Mouse (Mus musculus) forebrain, embryonic 16.5 days (tissue): ENCODE results near the gene Frmpd3. TPM values are rescaled to one million over a fixed set of nuclear protein-coding genes. Genes with fewer than 3 reads are reported as not detected.

Experiments used
- ATAC-seq: fragments of 200-750 bp; cut with Nextera tagmentation; 2 replicates; pipeline ENCODE4 v1.8.0; 2017; ENCODE audit warnings: mild to moderate bottlenecking, moderate library complexity
- H3K27ac ChIP-seq: fragments of 300-500 bp; sonication (generic); 2 replicates; pipeline ENCODE4 v1.5.1; 2014; ENCODE audit warnings: low read length, control low read depth
- H3K27me3 ChIP-seq: fragments of 300-500 bp; sonication (generic); replicated peaks from 2 replicates; pipeline ENCODE4 v1.6.1; 2014; ENCODE audit warnings: low read length; ENCODE audit not compliant: control insufficient read depth, insufficient read depth
- H3K36me3 ChIP-seq: fragments of 300-500 bp; sonication (generic); 2 replicates; pipeline ENCODE4 v1.6.1; 2014; ENCODE audit not compliant: control insufficient read depth, insufficient read depth
- H3K4me1 ChIP-seq: fragments of 300-500 bp; sonication (generic); replicated peaks from 2 replicates; pipeline ENCODE4 v1.6.1; 2014; ENCODE audit warnings: low read length; ENCODE audit not compliant: control insufficient read depth, insufficient read depth
- H3K4me2 ChIP-seq: fragments of 300-500 bp; sonication (generic); 2 replicates; pipeline ENCODE4 v1.6.1; 2014; ENCODE audit warnings: mild to moderate bottlenecking, low read length, control low read depth
- H3K4me3 ChIP-seq: fragments of 300-500 bp; sonication (generic); replicated peaks from 2 replicates; pipeline ENCODE4 v1.5.1; 2014; ENCODE audit warnings: mild to moderate bottlenecking, low read length, control low read depth
- H3K9ac ChIP-seq: fragments of 300-500 bp; sonication (generic); replicated peaks from 2 replicates; pipeline ENCODE4 v1.6.1; 2014; ENCODE audit warnings: low read depth, low read length, control low read depth
- H3K9me3 ChIP-seq: fragments of 300-500 bp; sonication (generic); 2 replicates; pipeline ENCODE4 v1.6.1; 2016; ENCODE audit warnings: low read length; ENCODE audit not compliant: control insufficient read depth
- WGBS: fragments of 180-500 bp; shearing (Covaris S2); extraction: QIAGEN DNeasy Blood & Tissue Kit; methylation state at CpG from one replicate; pipeline ENCODE4 v1.1.7; 2014; 5-methylcytosine and 5-hydroxymethylcytosine counted together
- polyA plus RNA-seq: library from polyadenylated mRNA; unstranded; fragments of >200 nt; fragmentation: Nextera tagmentation; extraction: Ambion mirVana; gene quantifications from 2 replicates; pipeline ENCODE4 v1.2.1, GENCODE M21; 2015

Frmpd3 gene
- polyA plus RNA-seq, 1 experiment from 2014 or later: 1.7 TPM

GRCm38 (mm10) chrX:140432786-140433185 is 90.7 kb downstream of the Frmpd3 start:
- Histone ChIP-seq H3K4me2 (no peak overlapping the region), H3K36me3 (no peaks in the 10 kb centered on the region), H3K27me3 (no peaks in the 10 kb centered on the region; the same call in 1 of the 2 replicates), H3K9ac (no peak overlapping the region), H3K9me3 (no peaks in the 10 kb centered on the region), H3K27ac (no peak overlapping the region), H3K4me1 (no peaks in the 10 kb centered on the region), H3K4me3 (no peak overlapping the region)
- no peak for ATAC-seq
- WGBS: 94% methylated on average over 11 of the region's 11 CpGs

DNA sequence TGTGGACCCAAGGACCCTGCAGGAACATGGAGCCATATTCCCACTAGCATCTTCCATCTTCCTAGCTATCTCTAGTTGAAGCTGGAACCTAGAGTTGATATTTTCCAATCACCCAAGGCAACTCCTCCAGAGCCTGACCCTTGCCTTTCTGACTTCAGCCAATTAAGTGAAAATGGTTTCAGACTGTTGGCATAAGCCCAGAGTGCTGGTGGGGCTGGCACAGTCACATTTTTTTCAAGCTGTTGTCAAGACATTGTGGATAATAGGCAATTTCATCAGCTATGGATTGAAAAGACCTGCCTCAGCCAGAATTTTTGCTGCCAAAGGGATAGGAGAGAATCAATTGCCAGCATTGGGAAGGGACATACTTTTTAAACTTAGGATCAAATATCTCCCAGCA is 95.8 kb downstream of the Frmpd3 start:
- H3K4me2 ChIP-seq: no peak overlapping the region
- no peaks in the 10 kb centered on the region for H3K36me3 ChIP-seq
- no peak overlapping the region for H3K4me3 ChIP-seq
- no peaks in the 10 kb centered on the region for H3K27me3 ChIP-seq
- no peaks in the 10 kb centered on the region for H3K4me1 ChIP-seq
- no peak overlapping the region for H3K9ac ChIP-seq
- no peaks in the 10 kb centered on the region for H3K9me3 ChIP-seq
- no peak for ATAC-seq
- H3K27ac ChIP-seq: no peak overlapping the region

GRCm38 (mm10) chrX:140445551-140445950 is 103.5 kb downstream of the Frmpd3 start:
- 70% methylated on average over 13 of the region's 13 CpGs for WGBS
- H3K27ac ChIP-seq: no peak overlapping the region
- no peak overlapping the region for H3K9ac ChIP-seq
- H3K9me3 ChIP-seq: no peaks in the 10 kb centered on the region
- H3K4me3 ChIP-seq: no peak overlapping the region
- no peaks in the 10 kb centered on the region for H3K4me1 ChIP-seq
- H3K27me3 ChIP-seq: no peaks in the 10 kb centered on the region
- H3K4me2 ChIP-seq: no peak overlapping the region
- no peak for ATAC-seq
- H3K36me3 ChIP-seq: no peaks in the 10 kb centered on the region

- no peak overlapping the region for H3K27ac ChIP-seq
- H3K4me2 ChIP-seq: no peak overlapping the region
- H3K4me3 ChIP-seq: no peak overlapping the region
- no peak overlapping the region for H3K9ac ChIP-seq
- no peaks in the 10 kb centered on the region for H3K27me3 ChIP-seq
- no peaks in the 10 kb centered on the region for H3K9me3 ChIP-seq
- H3K4me1 ChIP-seq: no peaks in the 10 kb centered on the region
- 72% methylated on average over 3 of the region's 3 CpGs for WGBS
- no peaks in the 10 kb centered on the region for H3K36me3 ChIP-seq
- ATAC-seq: no peak
Measured at GRCm38 (mm10) chrX:140450071-140450470, 108.0 kb downstream of the Frmpd3 start.

GRCm38 (mm10) chrX:140456279-140456731 is 114.2 kb downstream of the Frmpd3 start, which contains the start of gene Prps1:
TSS of gene Prps1 (plus strand) at chrX:140456613.
- WGBS: 19% methylated on average over 26 of the region's 26 CpGs
- Histone ChIP-seq H3K4me2 (peak within 1 kb of the TSS; percentile 54), H3K4me1 (no peaks in the 10 kb centered on the region; the same call in 1 of the 2 replicates), H3K9ac (peak within 1 kb of the TSS; percentile 63), H3K4me3 (peak within 1 kb of the TSS; percentile 57), H3K9me3 (no peaks in the 10 kb centered on the region), H3K27me3 (no peaks in the 10 kb centered on the region), H3K36me3 (no peaks in the 10 kb centered on the region), H3K27ac (0 out of 2 replicates have a peak within 1 kb of the TSS, but pooled peaks have one; percentile 41)
- ATAC-seq: peak; percentile 97

GRCm38 (mm10) chrX:140456751-140457491 is 114.9 kb downstream of the Frmpd3 start:
- H3K27me3 ChIP-seq: no peaks in the 10 kb centered on the region
- H3K9ac ChIP-seq: peak overlapping the region; percentile 63
- H3K27ac ChIP-seq: 0 out of 2 replicates have a peak overlapping the region, but pooled peaks have one; percentile 41
- no peaks in the 10 kb centered on the region for H3K36me3 ChIP-seq
- H3K4me3 ChIP-seq: peak overlapping the region; percentile 57
- no peaks in the 10 kb centered on the region for H3K9me3 ChIP-seq
- peak; percentile 54 for ATAC-seq
- no peaks in the 10 kb centered on the region; the same call in 1 of the 2 replicates for H3K4me1 ChIP-seq
- peak overlapping the region; percentile 54 for H3K4me2 ChIP-seq
- 19% methylated on average over 39 of the region's 39 CpGs for WGBS

- H3K27ac ChIP-seq: no peak overlapping the region
- peak overlapping the region; percentile 63 for H3K9ac ChIP-seq
- no peaks in the 10 kb centered on the region for H3K9me3 ChIP-seq
- H3K4me1 ChIP-seq: no peaks in the 10 kb centered on the region; the same call in 1 of the 2 replicates
- H3K36me3 ChIP-seq: no peaks in the 10 kb centered on the region
- peak overlapping the region; percentile 57 for H3K4me3 ChIP-seq
- H3K27me3 ChIP-seq: no peaks in the 10 kb centered on the region
- WGBS: 20% methylated on average over 12 of the region's 12 CpGs
- peak overlapping the region; percentile 54 for H3K4me2 ChIP-seq
- peak; percentile 26; the same call in 1 of the 2 replicates for ATAC-seq
Measured at GRCm38 (mm10) chrX:140457502-140457901, 115.4 kb downstream of the Frmpd3 start.

DNA sequence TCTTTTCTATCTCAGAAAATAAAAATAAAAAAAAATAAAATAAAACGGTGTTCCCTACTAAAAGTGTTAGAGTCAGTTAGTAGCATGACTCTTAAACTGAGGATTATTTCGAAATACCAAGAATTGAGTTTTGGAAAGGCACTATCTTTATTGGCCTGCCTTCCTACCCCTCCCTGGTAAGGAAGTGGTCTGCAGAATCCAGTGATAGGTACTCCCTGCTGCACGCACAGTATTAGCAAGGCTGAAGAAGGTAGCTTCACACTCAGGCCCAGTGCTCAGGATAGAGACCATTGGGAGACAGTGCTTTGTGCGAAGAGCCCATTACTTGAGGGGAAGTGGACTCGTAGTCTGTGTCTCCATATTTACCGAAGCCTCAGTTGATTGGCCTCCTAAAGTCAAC is 136.2 kb downstream of the Frmpd3 start:
- Histone ChIP-seq H3K4me3 (no peak overlapping the region), H3K4me2 (no peak overlapping the region), H3K27me3 (no peaks in the 10 kb centered on the region), H3K9me3 (no peaks in the 10 kb centered on the region), H3K27ac (no peak overlapping the region), H3K4me1 (no peaks in the 10 kb centered on the region), H3K36me3 (no peaks in the 10 kb centered on the region), H3K9ac (no peak overlapping the region)
- ATAC-seq: no peak
- WGBS: 94% methylated on average over 6 of the region's 6 CpGs

DNA sequence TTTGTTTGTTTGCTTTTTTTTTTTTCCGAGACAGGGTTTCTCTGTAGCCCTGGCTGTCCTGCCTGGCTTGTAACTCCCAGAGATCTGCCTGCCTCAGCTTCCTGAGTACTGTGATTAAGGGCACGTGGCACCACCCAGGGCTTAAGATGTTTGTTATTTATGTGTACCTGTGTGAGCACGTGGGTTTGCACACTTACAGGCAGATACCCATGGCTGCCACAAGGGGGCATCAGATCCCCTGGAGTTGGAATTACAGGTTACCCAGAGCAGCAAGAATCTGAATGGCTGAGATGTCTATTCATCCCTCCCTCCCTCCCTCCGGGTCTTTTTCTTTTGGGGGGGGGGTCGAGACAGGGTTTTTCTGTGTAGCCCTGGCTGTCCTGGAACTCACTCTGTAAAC is 137.1 kb downstream of the Frmpd3 start:
- no peaks in the 10 kb centered on the region for H3K4me1 ChIP-seq
- no peak overlapping the region for H3K4me3 ChIP-seq
- H3K4me2 ChIP-seq: no peak overlapping the region
- 52% methylated on average over 5 of the region's 5 CpGs for WGBS
- H3K27me3 ChIP-seq: no peaks in the 10 kb centered on the region
- H3K27ac ChIP-seq: no peak overlapping the region
- no peaks in the 10 kb centered on the region for H3K36me3 ChIP-seq
- no peaks in the 10 kb centered on the region for H3K9me3 ChIP-seq
- ATAC-seq: no peak
- H3K9ac ChIP-seq: no peak overlapping the region
